ENCODE assay signal across 11 mouse cellular contexts in the genomic region with DNA sequence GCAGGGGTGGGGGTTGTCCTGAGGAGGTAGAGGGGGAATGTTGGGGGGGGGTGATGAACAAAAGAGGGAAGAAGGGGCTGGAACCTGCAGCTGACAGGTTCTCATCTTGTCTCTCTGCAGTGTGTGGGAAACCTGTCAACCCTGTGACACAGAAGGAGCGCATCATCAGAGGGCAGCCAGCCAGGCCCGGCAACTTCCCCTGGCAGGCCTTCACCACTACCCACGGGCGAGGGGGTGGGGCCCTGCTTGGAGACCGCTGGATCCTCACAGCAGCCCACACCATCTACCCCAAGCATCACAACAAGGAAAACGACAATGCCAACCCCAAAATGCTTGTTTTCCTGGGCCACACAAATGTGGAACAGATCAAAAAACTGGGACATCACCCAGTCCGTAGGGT. TPM values are rescaled to one million over a fixed set of nuclear protein-coding genes. Genes with fewer than 3 reads are reported as not detected.
DNase-seq lines count a peak whose midpoint lies in the region; ATAC-seq and TF ChIP-seq lines count a peak whose summit lies in the region.
"Not testable (repeated sequence)": the region's sequence is repeated elsewhere in the genome, so short reads cannot be mapped to it uniquely, and the experiment has no call there.
"Had no signal": no experiment of that assay in that cellular context is flagged by ENCODE, and none has a peak within 500 bp of the region (broad histone marks: within the 10 kb centered on the region; RNA-seq: fewer than 3 reads in every experiment).

No protein-coding gene starts in this region.

- intact Hi-C loops in left cerebral cortex, adult 2 months (cut with DNase I) = not testable (repeated sequence)

- peak; percentile 72 for ATAC-seq in common myeloid progenitor, adult 5-6 weeks (replicated peaks; ENCODE audit: low read depth, poor library complexity, severe bottlenecking)
- peak; percentile 59 for ATAC-seq in granulocyte monocyte progenitor cell, adult 5-6 weeks (replicated peaks; ENCODE audit: poor library complexity, severe bottlenecking)
- ATAC-seq in megakaryocyte progenitor cell, adult 5-6 weeks (replicated peaks; ENCODE audit: poor library complexity) = peak; percentile 42; the same call in 1 of the 2 replicates

- H3K27ac ChIP-seq in layer of hippocampus, adult 2 months; left cerebral cortex, adult 2 months: not testable (repeated sequence)

- TF ChIP-seq CTCF in layer of hippocampus, adult 2 months (conservative IDR thresholded peaks at IDR 0.05); left cerebral cortex, adult 2 months (IDR thresholded peaks at IDR 0.05): not testable (repeated sequence)

- not testable (repeated sequence) for H3K4me3 ChIP-seq in layer of hippocampus, adult 2 months; left cerebral cortex, adult 2 months

- DNase-seq in NIH3T3 (ENCODE audit: low read depth) = peak; percentile 47
- peak; percentile 57 for DNase-seq in adrenal gland, postnatal 36 days
- DNase-seq in layer of hippocampus, adult 2 months (ENCODE audit: low spot score in 2 of 2) = peak; percentile 23 to 60
- DNase-seq in left cerebral cortex, adult 2 months (ENCODE audit: extremely low spot score in 1 of 2, low spot score in 2 of 2) = peak; percentile 25 to 73
- DNase-seq in right cerebral cortex, postnatal 25 days = peak; percentile 35

RNA-seq across cellular contexts. Expression of a gene that starts 9.9 kb away (rescaled TPM):
- total RNA-seq in adrenal gland, postnatal 36 days (2021) = 10 to 100 TPM; 38.7 to 52.4 TPM
- total RNA-seq in common myeloid progenitor, adult 5-6 weeks (2017) = 1.7 and 3.9 TPM in 2 replicates
- total RNA-seq in granulocyte monocyte progenitor cell, adult 5-6 weeks (2014; fragmentation: Nextera tagmentation) = 3.5 and 7.7 TPM in 2 replicates
- 4.9 and 5.5 TPM in 2 replicates for total RNA-seq in granulocyte monocyte progenitor cell, adult 5-6 weeks (2017)
- under 1 TPM; 0.72 to 0.86 TPM for total RNA-seq in layer of hippocampus, adult 2 months (2021)
- total RNA-seq in left cerebral cortex, adult 2 months (2021) = 1 to 10 TPM; 1.5 to 1.8 TPM
- 2.8 and 3.3 TPM in 2 replicates for total RNA-seq in megakaryocyte progenitor cell, adult 5-6 weeks (2015)
- total RNA-seq in megakaryocyte progenitor cell, adult 5-6 weeks (2017) = 3.5 and 4.0 TPM in 2 replicates

RNA-seq across cellular contexts. Expression of a gene that starts 20.1 kb away (rescaled TPM):
- total RNA-seq in adrenal gland, postnatal 36 days (2021) = 10 to 100 TPM; 46.2 to 61.5 TPM
- total RNA-seq in common myeloid progenitor, adult 5-6 weeks (2017) = not detected in 2 replicates
- total RNA-seq in granulocyte monocyte progenitor cell, adult 5-6 weeks (2014; fragmentation: Nextera tagmentation) = not detected in 2 replicates
- total RNA-seq in granulocyte monocyte progenitor cell, adult 5-6 weeks (2017) = 0.13 TPM in 1 of 2 replicates, not detected in the other
- total RNA-seq in layer of hippocampus, adult 2 months (2021) = 1 to 10 TPM in 1 of 2 experiments, under 1 TPM in 1; 0.79 to 1.2 TPM
- 1 to 10 TPM; 1.2 to 1.5 TPM for total RNA-seq in left cerebral cortex, adult 2 months (2021)
- total RNA-seq in megakaryocyte progenitor cell, adult 5-6 weeks (2015) = not detected in 2 replicates
- not detected in 2 replicates for total RNA-seq in megakaryocyte progenitor cell, adult 5-6 weeks (2017)

RNA-seq across cellular contexts. Expression of a gene that starts 29.2 kb away (rescaled TPM):
- 10 to 100 TPM; 11.8 to 15.5 TPM for total RNA-seq in adrenal gland, postnatal 36 days (2021)
- 1.9 and 2.7 TPM in 2 replicates for total RNA-seq in common myeloid progenitor, adult 5-6 weeks (2017)
- 6.8 and 7.0 TPM in 2 replicates for total RNA-seq in granulocyte monocyte progenitor cell, adult 5-6 weeks (2014; fragmentation: Nextera tagmentation)
- 5.9 and 8.6 TPM in 2 replicates for total RNA-seq in granulocyte monocyte progenitor cell, adult 5-6 weeks (2017)
- under 1 TPM; 0.27 to 0.28 TPM for total RNA-seq in layer of hippocampus, adult 2 months (2021)
- total RNA-seq in left cerebral cortex, adult 2 months (2021) = under 1 TPM; 0.25 to 0.37 TPM
- 3.3 and 3.5 TPM in 2 replicates for total RNA-seq in megakaryocyte progenitor cell, adult 5-6 weeks (2015)
- total RNA-seq in megakaryocyte progenitor cell, adult 5-6 weeks (2017) = 5.6 and 6.8 TPM in 2 replicates
- total RNA-seq: midbrain, postnatal 0 days had no signal

RNA-seq across cellular contexts. Expression of a gene that starts 48.0 kb away (rescaled TPM):
- total RNA-seq in adrenal gland, postnatal 36 days (2021) = 1 to 10 TPM; 5.8 to 7.8 TPM
- total RNA-seq in common myeloid progenitor, adult 5-6 weeks (2017) = not detected in 2 replicates
- total RNA-seq in granulocyte monocyte progenitor cell, adult 5-6 weeks (2014; fragmentation: Nextera tagmentation) = not detected in 2 replicates
- not detected in 2 replicates for total RNA-seq in granulocyte monocyte progenitor cell, adult 5-6 weeks (2017)
- not detected for total RNA-seq in layer of hippocampus, adult 2 months (2021)
- total RNA-seq in left cerebral cortex, adult 2 months (2021) = under 1 TPM; 0.14 to 0.20 TPM
- not detected in 2 replicates for total RNA-seq in megakaryocyte progenitor cell, adult 5-6 weeks (2015)
- total RNA-seq in megakaryocyte progenitor cell, adult 5-6 weeks (2017) = not detected in 2 replicates
- total RNA-seq: left cerebral cortex, postnatal 10 days; megakaryocyte, adult 5-6 weeks; midbrain, postnatal 0 days had no signal

RNA-seq across cellular contexts. Expression of a gene that starts 57.5 kb away (rescaled TPM):
- 10 to 100 TPM; 54.9 to 78.2 TPM for total RNA-seq in adrenal gland, postnatal 36 days (2021)
- total RNA-seq in common myeloid progenitor, adult 5-6 weeks (2017) = 12.5 and 15.8 TPM in 2 replicates
- 7.5 and 17.8 TPM in 2 replicates for total RNA-seq in granulocyte monocyte progenitor cell, adult 5-6 weeks (2014; fragmentation: Nextera tagmentation)
- total RNA-seq in granulocyte monocyte progenitor cell, adult 5-6 weeks (2017) = 8.6 and 11.6 TPM in 2 replicates
- 100 to 1,000 TPM; 265 to 268 TPM for total RNA-seq in layer of hippocampus, adult 2 months (2021)
- 100 to 1,000 TPM; 393 to 399 TPM for total RNA-seq in left cerebral cortex, adult 2 months (2021)
- total RNA-seq in megakaryocyte progenitor cell, adult 5-6 weeks (2015) = 5.1 and 8.7 TPM in 2 replicates
- 6.8 and 10.4 TPM in 2 replicates for total RNA-seq in megakaryocyte progenitor cell, adult 5-6 weeks (2017)

Comparison
In these comparisons a context has a peak if more than half of its experiments do, and no peak if none do; other contexts are left out.
1. RNA of a gene that starts 20.1 kb away (total RNA-seq): 46.2 to 61.5 TPM in adrenal gland, postnatal 36 days; 1.2 to 1.5 TPM in left cerebral cortex, adult 2 months, 0.79 to 1.2 TPM in layer of hippocampus, adult 2 months, not detected in common myeloid progenitor, adult 5-6 weeks, 0.13 TPM in granulocyte monocyte progenitor cell, adult 5-6 weeks and not detected in megakaryocyte progenitor cell, adult 5-6 weeks; every median in the first group is over 10 times any median in the second.
2. Peak in every context shown above with its lines, with median percentiles within 50 percentile points of each other: DNase-seq and ATAC-seq.